Mouse (Mus musculus) left cerebral cortex, postnatal 25 days (tissue): ENCODE measurements around the gene Kars. TPM values are rescaled to one million over a fixed set of nuclear protein-coding genes. Genes with fewer than 3 reads are reported as not detected.

ENCODE experiments used
- DNase-seq, 2 experiments: peaks; one replicate each; pipeline ENCODE4 v3.0.0; 2022; ENCODE audit warnings: low spot score in 2 of 2, mixed read lengths in 1 of 2
- intact Hi-C: fragments of 180-260 bp; cut with DNase I; formaldehyde crosslinking; loops from one replicate; pipeline ENCODE4 v1.15.1; 2025
- total RNA-seq, 2 experiments: library from RNA; stranded (reverse); gene quantifications; 2 replicates each; pipeline ENCODE4 v1.2.3; 2021

The Kars gene
- 10 to 100 TPM; 67.3 to 71.2 TPM for total RNA-seq

- peak; percentile 90 to 95 for DNase-seq
- intact Hi-C loops = loop anchor here (2.0 kb wide), 1 partner anchor 18 kb away; the partner anchor contains the start of gene Adat1
Measured at GRCm38 (mm10) chr8:112010997-112011815, at the start of gene Kars, which contains the start of gene Terf2ip. TSS of gene Kars (minus strand) at chr8:112011323. TSS of gene Terf2ip (plus strand) at chr8:112011398.

DNA sequence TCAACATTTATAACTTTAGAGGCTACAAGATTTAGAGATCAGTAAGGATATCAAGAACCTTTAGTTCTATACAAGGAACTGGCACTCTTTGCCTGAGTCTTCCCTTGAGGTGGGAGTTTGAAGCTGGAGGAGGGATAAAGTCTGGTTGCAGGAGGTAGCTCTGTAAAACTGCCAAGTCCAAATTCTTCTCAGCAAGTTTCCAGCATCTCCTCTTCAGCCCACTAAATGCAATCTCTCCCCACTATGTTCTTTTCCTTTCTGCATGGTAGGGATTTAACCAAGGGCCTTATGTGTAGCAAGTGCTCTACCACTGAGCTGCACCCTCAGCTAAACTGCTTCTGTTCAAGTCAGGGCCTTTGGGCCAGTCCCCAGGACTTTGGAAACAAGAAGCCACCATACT lies 43.3 kb upstream of the Kars start:
- DNase-seq = peak in 1 of 2 experiments; percentile 43
- intact Hi-C loops = no loop called here

- DNase-seq = no peak
- intact Hi-C loops = no loop called here
Measured at GRCm38 (mm10) chr8:112051537-112051936, 40.4 kb upstream of the Kars start.

- intact Hi-C loops = loop anchor here (5.0 kb wide), 1 partner anchor 1437 kb away; no protein-coding TSS in a partner anchor
- no peak for DNase-seq
Measured at GRCm38 (mm10) chr8:112049984-112050383, 38.9 kb upstream of the Kars start.

GRCm38 (mm10) chr8:112048293-112048692 lies 37.2 kb upstream of the Kars start:
- intact Hi-C loops = loop anchor here (5.0 kb wide), 1 partner anchor 1439 kb away; no protein-coding TSS in a partner anchor
- no peak for DNase-seq

DNA sequence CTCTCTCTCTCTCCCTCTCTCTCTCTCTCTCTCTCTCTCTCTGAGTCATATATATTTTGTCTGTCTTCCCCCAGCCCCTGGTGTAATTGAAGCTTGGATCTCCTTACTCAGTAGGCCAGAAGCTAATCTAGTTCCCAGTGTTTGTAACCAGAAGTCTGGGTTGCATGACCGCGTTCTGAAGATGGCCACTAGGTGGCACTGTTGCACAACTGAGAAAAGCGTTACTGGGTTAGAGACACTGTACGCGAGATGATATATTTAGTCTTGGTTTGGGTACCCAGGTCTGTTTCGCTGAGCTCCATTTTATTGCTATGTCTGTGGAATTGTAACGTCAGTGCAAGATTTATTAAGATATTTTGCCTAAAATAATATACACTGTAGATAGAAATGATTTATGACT lies 34.8 kb upstream of the Kars start:
- peak; percentile 88 to 92 for DNase-seq
- intact Hi-C loops = loop anchor here (2.0 to 5.0 kb wide), 2 partner anchors 1441 to 1587 kb away; no protein-coding TSS in a partner anchor

GRCm38 (mm10) chr8:112045182-112045581 lies 34.1 kb upstream of the Kars start:
- intact Hi-C loops = loop anchor here (5.0 kb wide), 1 partner anchor 1442 kb away; no protein-coding TSS in a partner anchor
- no peak for DNase-seq

DNA sequence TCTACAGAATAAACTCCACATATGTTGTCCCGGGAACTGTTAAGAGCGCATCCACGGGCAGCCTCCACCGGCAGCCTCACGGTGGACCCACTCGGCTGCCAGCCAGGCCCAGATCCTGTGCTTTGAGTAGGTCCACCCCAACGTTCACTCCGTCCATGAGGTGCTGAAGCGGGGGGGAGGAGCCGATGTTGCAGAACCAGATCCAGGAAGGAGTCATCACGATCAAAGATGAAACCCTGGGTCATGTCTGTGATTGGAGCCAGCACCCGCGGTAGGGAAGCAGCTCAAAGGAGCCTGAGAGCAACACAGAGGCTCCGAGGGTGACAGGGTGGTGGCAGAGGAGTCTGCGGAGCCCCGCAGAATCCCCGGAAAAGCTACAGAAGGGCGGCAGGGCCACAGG lies 26.4 kb upstream of the Kars start:
- intact Hi-C loops = no loop called here
- no peak for DNase-seq

DNA sequence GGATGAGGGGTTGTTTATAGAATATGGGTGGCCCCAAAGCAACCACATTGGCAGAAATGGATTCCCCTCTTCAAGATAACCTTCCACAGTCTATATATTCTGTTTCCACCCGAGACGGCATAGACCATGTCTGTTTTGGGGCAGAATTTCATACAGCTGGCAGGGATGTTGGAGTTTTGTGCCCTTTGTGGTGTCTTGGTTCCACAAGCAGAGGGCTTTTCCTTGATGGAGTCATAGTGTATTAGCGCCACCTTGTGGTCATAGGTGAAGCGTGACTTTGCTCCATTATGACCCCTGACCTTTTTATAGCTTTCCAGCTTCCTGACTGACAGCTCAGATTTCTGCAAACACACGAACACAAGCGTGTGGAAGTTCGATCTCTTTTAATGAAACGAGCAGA lies 23.5 kb upstream of the Kars start:
- DNase-seq = peak; percentile 11 to 12
- intact Hi-C loops = no loop called here

- DNase-seq = no peak
- intact Hi-C loops = no loop called here
Measured at GRCm38 (mm10) chr8:112033071-112033470, 21.9 kb upstream of the Kars start.

- DNase-seq = no peak
- intact Hi-C loops = no loop called here
Measured at GRCm38 (mm10) chr8:112030663-112031062, 19.5 kb upstream of the Kars start.

DNA sequence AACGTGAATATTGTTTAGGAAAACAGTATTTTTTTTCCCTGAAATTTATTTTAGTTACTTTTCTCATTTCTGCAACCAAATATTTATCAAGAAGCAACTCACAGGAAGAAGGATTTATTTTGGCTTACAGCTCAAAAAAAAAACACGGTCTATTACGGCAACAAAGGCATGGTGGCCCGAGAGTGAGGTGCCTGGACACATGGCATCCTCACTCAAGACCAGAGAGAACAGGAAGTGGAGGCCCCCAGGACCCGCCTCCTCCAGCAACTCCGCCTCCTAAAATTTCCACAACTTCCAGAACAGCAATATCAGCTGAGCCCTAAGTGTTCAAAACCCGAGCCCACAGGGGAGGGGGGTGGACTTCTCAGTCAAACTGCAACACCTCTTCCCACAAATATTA lies 18.3 kb upstream of the Kars start:
- DNase-seq = no peak
- intact Hi-C loops = no loop called here

DNA sequence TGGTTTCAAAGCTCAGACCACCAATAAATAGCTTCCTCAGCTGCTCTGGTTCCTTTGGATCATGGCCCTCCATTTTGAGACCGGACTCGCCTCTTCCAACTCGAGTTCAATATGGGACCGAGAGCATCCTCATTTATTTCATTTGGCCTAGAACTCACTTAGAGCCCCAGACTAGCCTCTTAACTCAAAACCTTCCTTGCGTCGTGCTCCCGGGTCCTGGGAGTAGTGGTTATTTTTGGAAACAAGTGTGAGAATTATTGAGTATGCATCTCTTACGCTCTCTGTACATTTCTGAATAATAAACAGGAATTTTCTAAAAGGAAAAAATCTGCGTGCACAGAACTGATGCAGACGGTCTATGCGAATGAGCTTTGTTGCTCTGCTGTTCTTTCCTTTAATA lies 3.8 kb upstream of the Kars start, which contains the start of gene Gm6793:
Gene Gm6793 (minus strand): TSS at position 101 of the 400 bp plus-strand sequence.
- no peak for DNase-seq
- intact Hi-C loops = no loop called here

DNA sequence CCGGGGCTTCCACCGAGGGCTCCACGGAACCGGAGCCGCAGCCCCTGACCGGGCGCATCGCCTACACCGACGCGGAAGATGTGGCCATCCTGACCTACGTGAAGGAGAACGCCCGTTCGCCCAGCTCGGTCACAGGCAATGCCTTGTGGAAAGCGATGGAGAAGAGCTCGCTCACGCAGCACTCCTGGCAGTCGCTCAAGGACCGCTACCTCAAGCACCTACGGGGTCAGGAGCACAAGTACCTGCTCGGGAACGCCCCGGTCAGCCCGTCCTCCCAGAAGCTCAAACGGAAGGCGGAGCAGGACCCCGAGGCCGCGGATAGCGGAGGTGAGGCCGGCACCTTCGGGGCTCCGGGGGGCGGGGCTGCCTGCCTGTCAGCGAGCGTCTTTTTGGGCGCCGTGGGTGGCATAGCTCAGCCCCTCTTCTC lies 706 bp upstream of the Kars start:
- peak; percentile 35 to 46 for DNase-seq
- intact Hi-C loops = loop anchor here (2.0 kb wide), 1 partner anchor 19 kb away; the partner anchor contains the start of gene Adat1

GRCm38 (mm10) chr8:112009558-112009957 lies 1.6 kb downstream of the Kars start:
- DNase-seq = no peak
- intact Hi-C loops = no loop called here

DNA sequence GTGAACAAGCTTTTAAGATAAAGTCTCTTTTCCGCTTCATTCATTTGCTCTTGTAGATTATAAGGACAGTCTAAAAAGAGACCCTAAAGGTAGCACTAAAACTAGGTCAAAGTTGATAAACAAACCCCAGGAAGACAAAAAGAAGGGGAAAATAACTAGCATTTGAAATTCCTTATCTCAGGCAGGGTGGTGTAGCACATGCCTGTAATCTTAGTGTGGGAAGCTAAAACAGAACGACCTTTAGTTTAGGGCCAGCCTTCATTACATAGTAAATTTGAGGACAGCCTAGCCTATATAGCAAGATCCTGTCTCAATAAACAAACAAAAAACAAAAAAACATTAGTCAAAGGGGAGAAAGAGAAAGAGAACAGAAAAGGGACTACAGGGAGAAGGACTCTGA lies 3.5 kb downstream of the Kars start:
- DNase-seq = no peak
- intact Hi-C loops = no loop called here

- intact Hi-C loops = no loop called here
- DNase-seq = peak; percentile 21 to 85
Measured at GRCm38 (mm10) chr8:112005601-112006000, 5.5 kb downstream of the Kars start.

- no peak for DNase-seq
- intact Hi-C loops = no loop called here
Measured at GRCm38 (mm10) chr8:112004754-112005153, 6.4 kb downstream of the Kars start.

- no peak for DNase-seq
- intact Hi-C loops = loop anchor here (2.0 kb wide), 1 partner anchor 18 kb away; the partner anchor contains the start of genes Kars and Terf2ip
Measured at GRCm38 (mm10) chr8:111992703-111993039, 18.5 kb downstream of the Kars start.

- DNase-seq = peak; percentile 86 to 91
- intact Hi-C loops = loop anchor here (2.0 kb wide), 1 partner anchor 19 kb away; the partner anchor contains the start of genes Kars and Terf2ip
Measured at GRCm38 (mm10) chr8:111992013-111992702, 19.0 kb downstream of the Kars start, which contains the start of gene Adat1. TSS of gene Adat1 (minus strand) at chr8:111992302.
